Mouse (Mus musculus) erythroid progenitor cell, adult 5-6 weeks (primary cell): ENCODE data around the gene Cldn6. TPM values are rescaled to one million over a fixed set of nuclear protein-coding genes. Genes with fewer than 3 reads are reported as not detected.

Source experiments
- ATAC-seq: replicated peaks from 2 replicates; pipeline ENCODE4 v1.8.0; 2016; ENCODE audit warnings: moderate number of reproducible peaks, mild to moderate bottlenecking, moderate TSS enrichment, inconsistent platforms; ENCODE audit not compliant: poor library complexity, low FRiP score, severe bottlenecking
- total RNA-seq, 2 experiments: library from RNA; stranded (forward) in 1 of 2; stranded (reverse) in 1 of 2; fragments of 150-400 nt in 1 of 2; fragments of 186-747, 209-891 nt in 1 of 2; gene quantifications; 2 replicates each; pipeline versions ENCODE4 v1.2.3 to v1.2.4; 2015 to 2017; ENCODE audit warnings: low replicate concordance in 2 of 2

Cldn6 gene
- total RNA-seq (2015; ENCODE audit: low replicate concordance) (not detected in 2 replicates), total RNA-seq (2017; ENCODE audit: low replicate concordance) (not detected in 2 replicates)

- no peak for ATAC-seq
Observed at GRCm38 (mm10) chr17:23679127-23679835, at the start of gene Cldn6. TSS of gene Cldn6 (plus strand) at chr17:23679249.

- peak; percentile 74 for ATAC-seq
Observed at GRCm38 (mm10) chr17:23630195-23631020, 48.6 kb upstream of the Cldn6 start.

- ATAC-seq = no peak
Observed at GRCm38 (mm10) chr17:23631241-23631640, 47.8 kb upstream of the Cldn6 start.

GRCm38 (mm10) chr17:23644613-23645495 is 34.2 kb upstream of the Cldn6 start, which contains the start of gene Mmp25:
TSS of gene Mmp25 (minus strand) at chr17:23645277.
- no peak for ATAC-seq

GRCm38 (mm10) chr17:23645894-23646293 is 33.2 kb upstream of the Cldn6 start:
- no peak for ATAC-seq

GRCm38 (mm10) chr17:23651363-23651762 is 27.7 kb upstream of the Cldn6 start:
- no peak for ATAC-seq

GRCm38 (mm10) chr17:23653324-23653723 is 25.7 kb upstream of the Cldn6 start:
- no peak for ATAC-seq

- no peak for ATAC-seq
Observed at GRCm38 (mm10) chr17:23654001-23654400, 25.0 kb upstream of the Cldn6 start.

- no peak for ATAC-seq
Observed at GRCm38 (mm10) chr17:23654410-23654809, 24.6 kb upstream of the Cldn6 start.

- ATAC-seq = no peak
Observed at GRCm38 (mm10) chr17:23658450-23658849, 20.6 kb upstream of the Cldn6 start.

- no peak for ATAC-seq
Observed at GRCm38 (mm10) chr17:23660117-23660875, 18.8 kb upstream of the Cldn6 start, which contains the start of gene Bicdl2. TSS of gene Bicdl2 (plus strand) at chr17:23660506.

GRCm38 (mm10) chr17:23660876-23661200 is 18.2 kb upstream of the Cldn6 start:
- ATAC-seq = no peak

GRCm38 (mm10) chr17:23661526-23661925 is 17.5 kb upstream of the Cldn6 start:
- ATAC-seq = no peak

- ATAC-seq = peak; percentile 25; the same call in 1 of the 2 replicates
Observed at GRCm38 (mm10) chr17:23664556-23665021, 14.5 kb upstream of the Cldn6 start.

- no peak for ATAC-seq
Observed at GRCm38 (mm10) chr17:23665511-23665910, 13.5 kb upstream of the Cldn6 start.

GRCm38 (mm10) chr17:23670516-23671074 is 8.5 kb upstream of the Cldn6 start:
- no peak for ATAC-seq

- no peak for ATAC-seq
Observed at GRCm38 (mm10) chr17:23671519-23671918, 7.5 kb upstream of the Cldn6 start.

GRCm38 (mm10) chr17:23672761-23673160 is 6.3 kb upstream of the Cldn6 start:
- no peak for ATAC-seq
